Mouse (Mus musculus): ENCODE results near the gene 2310039H08Rik.
"Not testable (repeated sequence)": the region's sequence is repeated elsewhere in the genome, so short reads cannot be mapped to it uniquely, and the experiment has no call there.

2310039H08Rik gene

DNA sequence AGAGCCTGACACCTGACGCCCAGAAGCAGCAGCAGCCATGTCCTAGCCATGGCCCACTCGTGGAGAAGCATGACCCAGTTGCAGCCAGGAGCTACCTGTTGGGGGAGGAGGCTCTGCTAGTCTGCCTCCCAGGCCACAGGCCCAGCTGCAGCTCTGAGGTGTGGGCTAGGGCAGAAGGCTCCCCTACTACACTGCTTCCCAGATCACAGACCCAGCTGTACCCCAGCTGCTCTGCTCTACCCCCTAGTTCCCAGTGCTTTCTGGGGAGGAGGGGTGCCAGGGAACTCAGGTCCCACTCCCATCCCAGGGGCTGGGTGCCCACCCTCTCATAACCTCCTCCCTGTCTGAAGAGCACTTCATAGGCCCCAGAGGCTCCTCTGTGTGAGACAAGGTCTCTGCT is 8.9 kb upstream of the 2310039H08Rik start, which contains the start of gene Ptcra:
Ptcra (minus strand) TSS at position 169 of the 400 bp plus-strand sequence.
- DNase-seq, result no peak

GRCm38 (mm10) chr17:46764916-46765315 is 7.5 kb upstream of the 2310039H08Rik start:
- DNase-seq, result not testable (repeated sequence)

DNA sequence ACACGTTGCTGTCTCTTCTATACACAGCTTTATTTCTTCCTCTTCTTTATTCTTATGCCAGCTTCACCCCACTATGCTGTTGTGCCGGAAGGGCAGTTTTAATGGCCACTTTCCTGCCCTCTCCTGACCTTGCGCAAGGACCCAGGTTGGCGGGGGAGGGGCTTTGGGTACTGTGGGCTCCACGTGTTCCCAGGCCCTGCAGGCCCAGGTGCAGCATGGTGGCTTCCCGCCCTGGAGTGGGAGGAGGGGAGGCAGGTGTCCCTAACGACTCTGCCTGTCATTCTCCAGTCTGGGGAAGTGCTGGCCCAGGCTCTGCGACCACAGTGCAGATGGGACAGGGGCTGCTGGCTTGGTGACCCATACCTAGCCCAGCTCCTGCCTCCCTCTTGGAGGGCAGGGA is 4.6 kb upstream of the 2310039H08Rik start:
- DNase-seq, result peak; percentile 57 to 72

- no peak for DNase-seq
These were observed 1.9 kb upstream of the 2310039H08Rik start for GRCm38 (mm10) chr17:46770546-46770945.

DNA sequence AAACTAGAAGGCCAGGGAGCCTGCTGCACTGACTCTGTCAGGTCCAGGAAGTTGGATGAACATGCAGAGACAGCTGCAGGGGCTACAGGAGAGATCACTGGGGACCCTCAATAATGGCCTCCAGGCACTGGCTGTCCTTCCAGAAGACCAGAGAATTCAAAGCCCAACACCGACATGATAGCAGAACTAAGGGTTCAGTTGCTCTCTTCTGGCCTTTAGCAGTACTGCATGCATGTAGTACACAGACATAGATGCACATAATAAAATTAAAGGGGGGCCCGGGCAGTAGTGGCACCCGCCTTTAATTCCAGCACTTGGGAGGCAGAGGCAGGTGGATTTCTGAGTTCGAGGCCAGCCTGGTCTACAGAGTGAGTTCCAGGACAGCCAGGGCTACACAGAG is 1.4 kb upstream of the 2310039H08Rik start:
- no peak for DNase-seq

- peak in 1 of 2 experiments; percentile 9 for DNase-seq
These were observed 819 bp upstream of the 2310039H08Rik start for GRCm38 (mm10) chr17:46771616-46772015.

- no peak for DNase-seq
These were observed 414 bp upstream of the 2310039H08Rik start for GRCm38 (mm10) chr17:46772038-46772403.

GRCm38 (mm10) chr17:46773278-46774130 is 1.1 kb downstream of the 2310039H08Rik start:
- DNase-seq, result peak in 1 of 2 experiments; percentile 12

GRCm38 (mm10) chr17:46774131-46774472 is 1.7 kb downstream of the 2310039H08Rik start:
- no peak for DNase-seq

DNA sequence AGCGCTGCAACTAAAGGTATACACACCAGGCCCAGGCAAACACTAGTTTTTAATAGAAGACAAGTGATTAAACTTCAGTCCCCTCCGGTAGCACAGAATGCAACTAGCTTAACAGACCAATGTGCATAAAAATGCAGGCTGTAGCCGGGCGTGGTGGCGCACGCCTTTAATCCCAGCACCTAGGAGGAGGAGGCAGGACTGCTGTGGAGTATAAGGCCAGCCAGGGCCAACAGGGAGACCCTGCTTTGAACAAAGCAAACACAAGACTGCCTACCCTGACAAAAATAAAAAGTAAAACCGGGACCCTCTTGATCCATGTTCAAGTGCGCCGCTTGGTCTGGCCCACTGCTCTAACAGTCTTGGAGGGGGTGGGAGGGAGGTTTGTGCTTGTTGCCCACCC is 2.6 kb downstream of the 2310039H08Rik start:
- no peak for DNase-seq

DNA sequence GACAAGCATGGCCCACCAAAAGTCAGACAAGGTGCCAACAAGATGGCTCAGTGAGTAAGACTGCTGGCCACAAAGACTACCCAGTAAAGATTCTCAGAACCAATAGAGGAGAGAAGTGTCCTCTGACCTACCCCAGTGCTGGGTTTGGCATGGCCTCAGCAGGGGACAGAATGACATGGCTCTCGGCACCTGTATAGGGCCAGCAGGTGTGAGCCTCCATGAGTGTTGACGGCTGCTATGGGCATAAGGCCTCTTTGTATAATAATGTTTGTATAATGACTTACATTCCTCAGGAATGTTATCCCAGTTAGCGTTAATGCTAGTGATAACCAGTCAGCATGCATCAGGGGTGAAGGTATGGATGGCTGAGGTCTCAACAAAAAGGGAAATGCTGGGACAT is 3.7 kb downstream of the 2310039H08Rik start:
- no peak for DNase-seq

DNA sequence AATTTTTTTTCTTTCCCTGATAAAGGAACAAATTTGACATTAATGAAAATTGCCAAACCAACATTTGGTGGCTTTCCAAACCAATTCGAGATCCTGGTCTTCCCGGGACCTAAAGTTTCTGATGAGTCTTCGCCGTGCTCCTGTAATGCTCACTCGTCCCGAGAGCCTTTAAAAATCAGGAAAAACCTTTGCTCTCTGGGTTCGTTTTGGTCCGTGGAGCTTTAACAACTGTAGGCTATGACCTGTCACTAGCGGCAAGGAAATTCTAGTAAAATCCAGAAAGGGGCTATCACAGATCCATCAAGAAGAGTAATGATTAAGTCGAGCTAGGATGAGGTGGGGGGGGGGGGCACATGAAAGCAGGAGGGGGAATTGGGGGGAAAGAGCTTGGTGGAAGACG is 9.4 kb downstream of the 2310039H08Rik start:
- DNase-seq, result peak in 1 of 2 experiments; percentile 6

DNA sequence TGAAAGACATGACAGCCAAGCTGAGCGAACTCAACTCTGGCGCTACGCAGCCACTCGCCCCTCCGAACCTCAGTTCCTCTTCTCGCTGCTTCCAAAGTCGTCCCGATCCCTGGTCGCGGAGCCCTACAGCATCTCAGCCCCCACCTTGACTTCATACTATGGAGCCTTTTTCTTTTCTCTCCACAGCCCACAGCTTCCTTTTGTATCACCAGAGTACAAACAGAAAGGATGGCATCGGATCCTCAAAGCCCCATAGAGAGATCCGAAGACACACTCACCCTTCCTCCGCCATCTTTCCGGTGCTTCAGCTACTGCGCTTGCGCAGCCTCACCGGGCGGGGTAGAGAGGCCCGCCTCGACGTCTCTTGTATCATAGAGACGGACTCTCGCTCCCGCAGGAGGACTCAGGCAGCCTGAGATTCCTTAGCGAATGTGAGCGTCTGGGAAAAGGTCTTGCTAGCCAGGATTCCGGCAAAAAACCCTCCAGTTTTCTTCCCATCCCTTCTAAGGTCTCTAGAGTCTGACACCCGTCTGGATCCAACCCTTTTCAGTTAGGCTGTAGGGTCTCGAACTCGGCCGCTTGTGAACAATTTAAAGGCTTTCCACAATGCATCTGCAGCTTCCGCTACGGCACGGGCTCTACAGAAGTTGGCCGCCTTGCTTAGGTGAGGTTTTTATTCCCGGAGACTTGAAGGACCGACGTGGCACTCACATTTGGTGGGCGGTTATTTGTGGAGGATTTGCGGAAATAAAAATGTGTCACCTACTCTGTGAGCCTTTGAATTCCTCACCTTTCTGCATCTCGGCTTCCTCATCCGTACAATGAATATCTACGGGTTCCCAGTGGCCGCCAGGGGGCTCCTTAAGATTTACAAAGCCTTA is 10.1 kb downstream of the 2310039H08Rik start, which contains the start of gene Rpl7l1:
Rpl7l1 (minus strand) TSS at position 332 of the 881 bp plus-strand sequence.
- DNase-seq, result peak; percentile 94

GRCm38 (mm10) chr17:46783222-46783565 is 10.8 kb downstream of the 2310039H08Rik start:
- no peak for DNase-seq

GRCm38 (mm10) chr17:46786952-46787351 is 14.5 kb downstream of the 2310039H08Rik start:
- no peak for DNase-seq

DNA sequence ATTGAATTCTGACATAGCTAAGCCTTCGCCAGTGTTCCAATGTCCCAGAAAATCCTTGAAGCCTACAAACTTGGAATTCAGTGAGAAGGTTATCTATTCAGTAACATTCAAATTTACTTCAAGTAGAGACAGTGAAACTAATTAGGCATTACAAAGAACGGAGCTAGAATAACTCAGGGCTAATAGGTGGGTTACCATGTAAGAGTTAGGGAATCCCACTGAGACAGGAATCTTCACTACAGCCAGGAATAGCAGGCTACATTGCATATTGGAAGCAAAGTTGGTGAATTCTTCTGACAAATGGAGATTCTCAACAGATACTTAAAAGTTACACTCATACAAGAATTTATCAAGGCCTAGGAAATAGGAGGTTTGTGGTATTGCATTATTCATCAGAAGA is 15.5 kb downstream of the 2310039H08Rik start:
- DNase-seq, result not testable (repeated sequence)

DNA sequence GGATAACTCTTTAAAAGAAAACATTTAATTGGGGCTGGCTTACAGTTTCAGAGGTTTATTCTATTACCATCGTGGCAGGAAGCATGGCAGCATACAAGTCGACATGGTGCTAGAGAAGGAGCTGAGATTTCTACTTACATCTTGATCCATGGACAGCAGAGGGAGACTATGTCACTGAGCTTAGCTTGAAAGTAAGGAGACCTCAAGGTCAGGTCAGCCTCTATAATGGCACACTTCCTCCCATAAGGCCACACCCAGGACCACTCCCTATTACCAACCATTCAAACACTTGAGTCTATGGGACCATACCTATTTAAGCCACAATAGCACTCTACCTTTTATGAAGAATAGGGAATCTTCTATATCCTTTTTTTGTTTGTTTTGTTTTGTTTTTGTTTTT is 20.5 kb downstream of the 2310039H08Rik start:
- DNase-seq, result no peak

- no peak for DNase-seq
These were observed 24.3 kb downstream of the 2310039H08Rik start for GRCm38 (mm10) chr17:46796743-46797142.

- no peak for DNase-seq
These were observed 25.0 kb downstream of the 2310039H08Rik start for GRCm38 (mm10) chr17:46797386-46797785.

DNA sequence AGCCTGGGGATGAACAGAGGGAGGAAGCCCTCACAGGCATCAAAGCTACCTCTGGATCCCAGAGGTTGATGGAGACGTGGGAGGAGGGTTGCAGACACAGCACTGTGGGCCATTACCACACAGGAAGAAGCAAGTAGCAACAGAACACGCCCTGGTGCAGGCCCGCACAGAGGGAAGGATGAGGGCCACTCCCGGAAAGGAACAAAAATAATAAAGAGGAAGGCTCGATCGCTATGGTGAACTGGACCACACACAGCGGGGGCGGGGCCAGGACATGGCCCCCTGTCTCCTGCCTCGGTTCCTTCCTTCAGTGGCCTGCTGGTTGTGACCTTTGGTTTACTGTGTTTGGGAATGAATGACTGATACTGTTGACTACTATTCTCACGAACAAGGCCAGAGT is 27.2 kb downstream of the 2310039H08Rik start:
- DNase-seq, result peak in 1 of 2 experiments; percentile 10

GRCm38 (mm10) chr17:46801761-46802160 is 29.3 kb downstream of the 2310039H08Rik start:
- DNase-seq, result no peak

- DNase-seq, result no peak
These were observed 35.9 kb downstream of the 2310039H08Rik start for GRCm38 (mm10) chr17:46808376-46808775.

GRCm38 (mm10) chr17:46809131-46809830 is 36.8 kb downstream of the 2310039H08Rik start:
- no peak for DNase-seq
